Mouse (Mus musculus) neural tube, embryonic 14.5 days (tissue): ENCODE results near the gene Tpbgl. TPM values are rescaled to one million over a fixed set of nuclear protein-coding genes. Genes with fewer than 3 reads are reported as not detected.

ENCODE experiments used
- ATAC-seq: fragments of 200-750 bp; cut with Nextera tagmentation; 2 replicates; pipeline ENCODE4 v1.8.0; 2017; ENCODE audit warnings: low read depth, mild to moderate bottlenecking, moderate TSS enrichment, moderate library complexity
- H3K27ac ChIP-seq: fragments of 300-500 bp; sonication (generic); 2 replicates; pipeline ENCODE4 v1.5.1; 2014; ENCODE audit warnings: low read depth, mild to moderate bottlenecking, control low read depth, low read length, moderate library complexity, mixed read lengths
- H3K27me3 ChIP-seq: fragments of 300-500 bp; sonication (generic); 2 replicates; pipeline ENCODE4 v1.6.1; 2014; ENCODE audit warnings: low read length; ENCODE audit not compliant: control insufficient read depth, insufficient read depth
- H3K36me3 ChIP-seq: fragments of 300-500 bp; sonication (generic); 2 replicates; pipeline ENCODE4 v1.6.1; 2014; ENCODE audit warnings: low read length, mixed read lengths; ENCODE audit not compliant: control insufficient read depth, insufficient read depth
- H3K4me1 ChIP-seq: fragments of 300-500 bp; sonication (generic); 2 replicates; pipeline ENCODE4 v1.6.1; 2014; ENCODE audit warnings: low read length; ENCODE audit not compliant: control insufficient read depth, insufficient read depth
- H3K4me2 ChIP-seq: fragments of 300-500 bp; sonication (generic); 2 replicates; pipeline ENCODE4 v1.6.1; 2014; ENCODE audit warnings: mild to moderate bottlenecking, low read depth, low read length, control low read depth
- H3K4me3 ChIP-seq: fragments of 300-500 bp; sonication (generic); 2 replicates; pipeline ENCODE4 v1.5.1; 2014; ENCODE audit warnings: low read depth, low read length, control low read depth, mixed read lengths
- H3K9ac ChIP-seq: fragments of 300-500 bp; sonication (generic); replicated peaks from 2 replicates; pipeline ENCODE4 v1.6.1; 2014; ENCODE audit warnings: low read depth, mild to moderate bottlenecking, control low read depth, low read length, mixed read lengths
- H3K9me3 ChIP-seq: fragments of 300-500 bp; sonication (generic); 2 replicates; pipeline ENCODE4 v1.6.1; 2016; ENCODE audit warnings: low read length; ENCODE audit not compliant: control insufficient read depth
- WGBS: fragments of 180-500 bp; shearing (Covaris S2); extraction: QIAGEN DNeasy Blood & Tissue Kit; methylation state at CpG from one replicate; pipeline ENCODE4 v1.1.7; 2014; 5-methylcytosine and 5-hydroxymethylcytosine counted together
- polyA plus RNA-seq: library from polyadenylated mRNA; unstranded; fragments of >200 nt; fragmentation: Nextera tagmentation; extraction: Ambion mirVana; gene quantifications from 2 replicates; pipeline ENCODE4 v1.2.1, GENCODE M21; 2014

Tpbgl gene
- polyA plus RNA-seq, 1 experiment from 2014 or later, result 1.8 TPM

GRCm38 (mm10) chr7:99592669-99593068, 34.2 kb downstream of the Tpbgl start:
- peaks cover 46% of the 10 kb centered on the region for H3K36me3 ChIP-seq
- no peak overlapping the region for H3K27ac ChIP-seq
- H3K4me2 ChIP-seq, result no peak overlapping the region
- H3K9ac ChIP-seq, result no peak overlapping the region
- H3K4me3 ChIP-seq, result no peak overlapping the region
- ATAC-seq, result no peak
- no peaks in the 10 kb centered on the region for H3K4me1 ChIP-seq
- 97% methylated on average over 3 of the region's 3 CpGs for WGBS
- H3K27me3 ChIP-seq, result no peaks in the 10 kb centered on the region
- H3K9me3 ChIP-seq, result no peaks in the 10 kb centered on the region

- H3K27ac ChIP-seq, result no peak overlapping the region
- peaks cover 36% of the 10 kb centered on the region for H3K36me3 ChIP-seq
- 47% methylated on average over 5 of the region's 5 CpGs for WGBS
- H3K4me2 ChIP-seq, result no peak overlapping the region
- H3K4me1 ChIP-seq, result no peaks in the 10 kb centered on the region
- H3K9ac ChIP-seq, result no peak overlapping the region
- H3K27me3 ChIP-seq, result no peaks in the 10 kb centered on the region
- H3K9me3 ChIP-seq, result no peaks in the 10 kb centered on the region
- H3K4me3 ChIP-seq, result no peak overlapping the region
- no peak for ATAC-seq
Observed at GRCm38 (mm10) chr7:99590646-99591045, 36.3 kb downstream of the Tpbgl start.

- 0 out of 2 replicates have a peak, but pooled peaks have one; percentile 44 for ATAC-seq
- Histone ChIP-seq H3K9me3 (no peaks in the 10 kb centered on the region), H3K9ac (no peak overlapping the region), H3K27ac (no peak overlapping the region), H3K4me3 (no peak overlapping the region), H3K4me2 (no peak overlapping the region), H3K36me3 (peaks cover 35% of the 10 kb centered on the region), H3K27me3 (no peaks in the 10 kb centered on the region), H3K4me1 (no peaks in the 10 kb centered on the region)
- WGBS, result 9% methylated on average over 3 of the region's 3 CpGs
Observed at GRCm38 (mm10) chr7:99590064-99590463, 36.8 kb downstream of the Tpbgl start.

- WGBS, result 74% methylated on average over 8 of the region's 8 CpGs
- peaks cover 13% of the 10 kb centered on the region; the same call in 1 of the 2 replicates for H3K36me3 ChIP-seq
- H3K27ac ChIP-seq, result no peak overlapping the region
- H3K4me3 ChIP-seq, result no peak overlapping the region
- H3K4me2 ChIP-seq, result no peak overlapping the region
- H3K9ac ChIP-seq, result no peak overlapping the region
- H3K9me3 ChIP-seq, result no peaks in the 10 kb centered on the region
- no peaks in the 10 kb centered on the region for H3K27me3 ChIP-seq
- 0 out of 2 replicates have a peak, but pooled peaks cover 2% of the 10 kb centered on the region for H3K4me1 ChIP-seq
- no peak for ATAC-seq
Observed at GRCm38 (mm10) chr7:99585976-99586375, 40.9 kb downstream of the Tpbgl start.

GRCm38 (mm10) chr7:99583625-99584024, 43.3 kb downstream of the Tpbgl start:
- no peak overlapping the region for H3K27ac ChIP-seq
- no peak overlapping the region for H3K4me3 ChIP-seq
- 0 out of 2 replicates have a peak, but pooled peaks cover 12% of the 10 kb centered on the region for H3K4me1 ChIP-seq
- H3K9ac ChIP-seq, result no peak overlapping the region
- H3K4me2 ChIP-seq, result no peak overlapping the region
- WGBS, result 86% methylated on average over 5 of the region's 5 CpGs
- peaks cover 13% of the 10 kb centered on the region; the same call in 1 of the 2 replicates for H3K36me3 ChIP-seq
- H3K9me3 ChIP-seq, result no peaks in the 10 kb centered on the region
- no peak for ATAC-seq
- H3K27me3 ChIP-seq, result no peaks in the 10 kb centered on the region

GRCm38 (mm10) chr7:99582867-99583266, 44.0 kb downstream of the Tpbgl start:
- Histone ChIP-seq H3K4me3 (no peak overlapping the region), H3K36me3 (peaks cover 6% of the 10 kb centered on the region; the same call in 1 of the 2 replicates), H3K27ac (no peak overlapping the region), H3K27me3 (no peaks in the 10 kb centered on the region), H3K9ac (no peak overlapping the region), H3K4me1 (0 out of 2 replicates have a peak, but pooled peaks cover 12% of the 10 kb centered on the region), H3K4me2 (no peak overlapping the region), H3K9me3 (no peaks in the 10 kb centered on the region)
- 35% methylated on average over 4 of the region's 4 CpGs for WGBS
- ATAC-seq, result no peak

GRCm38 (mm10) chr7:99582306-99582705, 44.6 kb downstream of the Tpbgl start:
- Histone ChIP-seq H3K4me2 (no peak overlapping the region), H3K9ac (no peak overlapping the region), H3K27me3 (no peaks in the 10 kb centered on the region), H3K9me3 (no peaks in the 10 kb centered on the region), H3K36me3 (peaks cover 6% of the 10 kb centered on the region; the same call in 1 of the 2 replicates), H3K4me3 (no peak overlapping the region), H3K27ac (no peak overlapping the region), H3K4me1 (0 out of 2 replicates have a peak, but pooled peaks cover 12% of the 10 kb centered on the region)
- 55% methylated on average over 7 of the region's 7 CpGs for WGBS
- no peak for ATAC-seq

- WGBS, result 48% methylated on average over 6 of the region's 6 CpGs
- H3K4me1 ChIP-seq, result 0 out of 2 replicates have a peak, but pooled peaks cover 12% of the 10 kb centered on the region
- H3K4me3 ChIP-seq, result no peak overlapping the region
- H3K4me2 ChIP-seq, result peak overlapping the region; percentile 35; the same call in 1 of the 2 replicates
- H3K36me3 ChIP-seq, result peaks cover 6% of the 10 kb centered on the region; the same call in 1 of the 2 replicates
- H3K9me3 ChIP-seq, result no peaks in the 10 kb centered on the region
- no peaks in the 10 kb centered on the region for H3K27me3 ChIP-seq
- H3K9ac ChIP-seq, result peak overlapping the region; percentile 13; the same call in 1 of the 2 replicates
- peak overlapping the region; percentile 7; the same call in 1 of the 2 replicates for H3K27ac ChIP-seq
- ATAC-seq, result 0 out of 2 replicates have a peak, but pooled peaks have one; percentile 16
Observed at GRCm38 (mm10) chr7:99580247-99580646, 46.7 kb downstream of the Tpbgl start.

- H3K27ac ChIP-seq, result peak overlapping the region; percentile 7; the same call in 1 of the 2 replicates
- H3K9me3 ChIP-seq, result no peaks in the 10 kb centered on the region
- H3K4me3 ChIP-seq, result no peak overlapping the region
- H3K4me1 ChIP-seq, result 0 out of 2 replicates have a peak, but pooled peaks cover 12% of the 10 kb centered on the region
- peaks cover 6% of the 10 kb centered on the region; the same call in 1 of the 2 replicates for H3K36me3 ChIP-seq
- peak overlapping the region; percentile 13; the same call in 1 of the 2 replicates for H3K9ac ChIP-seq
- 8% methylated on average over 16 of the region's 16 CpGs for WGBS
- H3K27me3 ChIP-seq, result no peaks in the 10 kb centered on the region
- peak; percentile 70 for ATAC-seq
- H3K4me2 ChIP-seq, result peak overlapping the region; percentile 35; the same call in 1 of the 2 replicates
Observed at GRCm38 (mm10) chr7:99579491-99580190, 47.3 kb downstream of the Tpbgl start.
